Mouse (Mus musculus) ES-E14 (cell line): ENCODE data around the gene Nos1ap. TPM values are rescaled to one million over a fixed set of nuclear protein-coding genes. Genes with fewer than 3 reads are reported as not detected.

Experiments used
- DNase-seq: peaks from one replicate; pipeline ENCODE4 v3.0.0-alpha.2; 2013; ENCODE audit warnings: low read depth, low spot score
- H3K27ac ChIP-seq: 2 replicates; pipeline ENCODE4 v1.5.1; 2012; ENCODE audit warnings: low read depth, mild to moderate bottlenecking, low read length, moderate library complexity, mixed read lengths; ENCODE audit not compliant: poor library complexity, insufficient read depth, severe bottlenecking
- H3K36me3 ChIP-seq: 2 replicates; pipeline ENCODE4 v1.6.1; 2012; ENCODE audit warnings: mild to moderate bottlenecking, low read length, moderate library complexity, mixed read lengths; ENCODE audit not compliant: control insufficient read depth, poor library complexity, insufficient read depth, severe bottlenecking
- H3K4me1 ChIP-seq, 2 experiments: fragments of 150-350 bp in 1 of 2; sonication (generic) in 1 of 2; 2 replicates each; pipeline ENCODE4 v1.6.1; 2012; ENCODE audit warnings: low read length in 2 of 2, mild to moderate bottlenecking in 1 of 2, mixed read lengths in 1 of 2; ENCODE audit not compliant: control insufficient read depth in 2 of 2, insufficient read depth in 2 of 2, poor library complexity in 1 of 2
- H3K4me3 ChIP-seq, 2 experiments: fragments of 150-350 bp in 1 of 2; sonication (generic) in 1 of 2; 2 replicates each; pipeline ENCODE4 v1.5.1; 2012; ENCODE audit warnings: low read length in 2 of 2, low read depth in 1 of 2, mild to moderate bottlenecking in 1 of 2, mixed read lengths in 1 of 2; ENCODE audit not compliant: insufficient read depth in 1 of 2, poor library complexity in 1 of 2, severe bottlenecking in 1 of 2
- H3K9ac ChIP-seq: 2 replicates; pipeline ENCODE4 v1.6.1; 2012; ENCODE audit warnings: low read depth, mild to moderate bottlenecking, low read length, mixed read lengths; ENCODE audit not compliant: poor library complexity, insufficient read depth, severe bottlenecking
- H3K9me3 ChIP-seq: fragments of 150-350 bp; sonication (generic); 2 replicates; pipeline ENCODE4 v1.6.1; 2012; ENCODE audit warnings: low read depth, mild to moderate bottlenecking, low read length; ENCODE audit not compliant: control insufficient read depth, insufficient read depth
- CHD2 ChIP-seq: IDR thresholded peaks from 2 replicates; pipeline ENCODE4 v1.6.1; 2014; ENCODE audit warnings: mild to moderate bottlenecking, low read depth, low read length, inconsistent platforms
- HCFC1 ChIP-seq: IDR thresholded peaks from 2 replicates; pipeline ENCODE4 v1.6.1; 2012; ENCODE audit warnings: low read length, inconsistent platforms, borderline replicate concordance; ENCODE audit not compliant: insufficient read depth
- MAFK ChIP-seq: IDR thresholded peaks from 2 replicates; pipeline ENCODE4 v1.6.1; 2014; ENCODE audit warnings: mild to moderate bottlenecking, low read depth, low read length, inconsistent platforms; ENCODE audit not compliant: insufficient read depth
- ZC3H11A ChIP-seq: IDR thresholded peaks from 2 replicates; pipeline ENCODE4 v1.6.1; 2012; ENCODE audit warnings: low read depth, mild to moderate bottlenecking, inconsistent platforms, low read length, borderline replicate concordance
- ZNF384 ChIP-seq: IDR thresholded peaks from 2 replicates; pipeline ENCODE4 v1.6.1; 2012; ENCODE audit warnings: low read depth, low read length, inconsistent platforms
- in situ Hi-C, 2 experiments: fragments of 600-800 bp; cut with MboI; formaldehyde crosslinking; loops; one replicate each; pipeline ENCODE4 v1.15.1; 2025; ENCODE audit warnings: low sequenced_read_pairs in 2 of 2, inconsistent platforms in 1 of 2; ENCODE audit not compliant: unreplicated experiment in 2 of 2
- total RNA-seq: library from RNA; depleted of rRNA; stranded (reverse); fragments of 300-350 nt; gene quantifications from 2 replicates; pipeline ENCODE4 v1.2.3, GENCODE M21; 2012

Nos1ap gene
- total RNA-seq, 1 experiment: 0.49 TPM

DNA sequence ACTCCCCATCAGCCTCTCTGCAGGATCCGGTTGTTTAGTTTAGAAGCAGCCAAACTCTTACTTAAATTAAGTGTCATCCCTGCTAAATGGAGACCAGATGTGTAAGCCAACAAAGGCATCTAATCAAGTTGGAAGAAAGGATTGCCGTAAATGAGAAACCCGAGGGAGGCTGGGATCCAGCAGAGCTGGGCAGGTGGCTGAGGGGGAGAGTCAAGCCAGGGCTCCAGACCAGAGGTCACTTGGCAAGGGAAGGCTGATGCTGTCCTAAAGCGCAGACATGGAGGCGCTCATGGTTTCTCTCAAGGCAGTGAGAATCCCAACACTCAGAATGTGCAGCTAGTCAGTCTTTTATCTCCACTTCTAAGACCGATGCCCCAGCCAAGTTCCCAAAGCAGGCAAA, 89.8 kb downstream of the Nos1ap start:
- H3K9me3 ChIP-seq: no peaks in the 10 kb centered on the region
- no peaks in the 10 kb centered on the region for H3K36me3 ChIP-seq
- H3K9ac ChIP-seq: no peak overlapping the region
- H3K27ac ChIP-seq: no peak overlapping the region
- in situ Hi-C loops: no loop called here
- TF ChIP-seq HCFC1: no peak
- TF ChIP-seq ZNF384: no peak
- no peak for TF ChIP-seq MAFK
- TF ChIP-seq ZC3H11A: no peak
- TF ChIP-seq CHD2: no peak
- no peak overlapping the region for H3K4me3 ChIP-seq
- DNase-seq: no peak
- no peaks in the 10 kb centered on the region for H3K4me1 ChIP-seq

DNA sequence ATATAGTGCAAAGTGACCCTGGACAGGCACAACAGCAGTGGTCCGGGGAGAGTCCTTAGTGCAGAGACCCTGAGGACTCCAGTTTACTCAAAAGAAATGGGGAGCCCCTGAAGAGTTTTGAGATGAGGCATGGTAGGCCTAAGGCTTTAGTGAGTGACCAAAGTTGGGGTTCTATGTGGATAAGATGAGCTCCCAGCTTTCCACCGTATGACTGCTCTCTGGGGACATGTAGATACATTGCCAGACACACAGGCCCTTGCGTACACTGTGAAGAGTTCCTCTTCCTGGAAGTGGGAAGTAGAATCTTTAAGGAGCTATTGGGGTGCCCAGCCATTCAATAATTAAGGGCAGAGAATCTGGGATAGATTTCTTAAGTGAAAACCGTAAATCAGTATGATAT, 90.2 kb downstream of the Nos1ap start:
- no peaks in the 10 kb centered on the region for H3K36me3 ChIP-seq
- DNase-seq: no peak
- TF ChIP-seq CHD2: no peak
- no peak for TF ChIP-seq ZC3H11A
- TF ChIP-seq HCFC1: no peak
- TF ChIP-seq ZNF384: no peak
- TF ChIP-seq MAFK: no peak
- in situ Hi-C loops: no loop called here
- no peak overlapping the region for H3K27ac ChIP-seq
- no peak overlapping the region for H3K4me3 ChIP-seq
- H3K9me3 ChIP-seq: no peaks in the 10 kb centered on the region
- H3K9ac ChIP-seq: no peak overlapping the region
- H3K4me1 ChIP-seq: no peaks in the 10 kb centered on the region

DNA sequence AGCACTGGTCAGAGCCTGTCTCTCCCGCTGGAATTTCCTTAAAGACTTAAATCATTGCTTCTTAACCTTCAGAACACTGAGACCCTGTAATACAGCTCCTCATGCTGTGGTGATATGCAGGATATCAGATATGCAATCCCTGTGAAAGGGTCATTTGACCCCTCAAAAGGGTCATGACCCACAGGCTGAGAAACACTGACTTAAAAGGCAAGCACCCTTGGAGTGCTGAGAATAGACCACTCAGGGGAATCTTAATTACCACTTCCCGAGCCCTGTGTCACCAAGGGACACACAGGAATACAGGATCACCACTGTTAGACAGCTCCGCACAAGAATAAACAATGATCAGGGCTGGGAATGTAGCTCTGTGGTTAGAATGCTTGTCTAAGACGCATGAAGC, 91.0 kb downstream of the Nos1ap start:
- H3K27ac ChIP-seq: no peak overlapping the region
- no peak for DNase-seq

DNA sequence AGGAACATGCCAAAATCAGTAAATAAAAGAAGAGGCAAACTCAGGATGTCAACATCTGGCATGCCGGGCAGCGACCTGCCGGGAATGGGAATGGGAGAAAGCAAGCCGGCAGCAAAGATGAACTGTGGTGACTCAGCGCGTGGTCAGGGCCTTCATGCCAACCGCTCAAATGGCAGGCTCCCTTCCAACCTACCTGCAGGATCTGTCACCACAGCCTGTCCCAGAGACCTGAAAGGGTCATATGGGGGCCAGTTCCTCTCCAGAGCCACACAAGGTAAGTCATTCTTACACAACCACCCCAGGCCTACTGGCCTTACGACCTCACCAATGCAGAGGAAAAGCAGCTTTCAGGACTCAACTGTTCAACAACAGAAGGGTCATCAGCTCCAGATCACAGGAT, 93.4 kb downstream of the Nos1ap start:
- no peaks in the 10 kb centered on the region for H3K4me1 ChIP-seq
- no peak overlapping the region for H3K27ac ChIP-seq
- H3K36me3 ChIP-seq: no peaks in the 10 kb centered on the region
- H3K9ac ChIP-seq: no peak overlapping the region
- in situ Hi-C loops: no loop called here
- H3K9me3 ChIP-seq: no peaks in the 10 kb centered on the region
- no peak for DNase-seq
- H3K4me3 ChIP-seq: no peak overlapping the region
- TF ChIP-seq ZNF384: no peak
- TF ChIP-seq CHD2: no peak
- TF ChIP-seq ZC3H11A: no peak
- no peak for TF ChIP-seq MAFK
- no peak for TF ChIP-seq HCFC1

More for the DNA sequence above, 91.0 kb downstream of the Nos1ap start:
- no peak overlapping the region for H3K9ac ChIP-seq
- no peaks in the 10 kb centered on the region for H3K9me3 ChIP-seq
- TF ChIP-seq ZNF384: no peak
- in situ Hi-C loops: no loop called here
- no peak overlapping the region for H3K4me3 ChIP-seq
- no peaks in the 10 kb centered on the region for H3K36me3 ChIP-seq
- H3K4me1 ChIP-seq: no peaks in the 10 kb centered on the region

DNA sequence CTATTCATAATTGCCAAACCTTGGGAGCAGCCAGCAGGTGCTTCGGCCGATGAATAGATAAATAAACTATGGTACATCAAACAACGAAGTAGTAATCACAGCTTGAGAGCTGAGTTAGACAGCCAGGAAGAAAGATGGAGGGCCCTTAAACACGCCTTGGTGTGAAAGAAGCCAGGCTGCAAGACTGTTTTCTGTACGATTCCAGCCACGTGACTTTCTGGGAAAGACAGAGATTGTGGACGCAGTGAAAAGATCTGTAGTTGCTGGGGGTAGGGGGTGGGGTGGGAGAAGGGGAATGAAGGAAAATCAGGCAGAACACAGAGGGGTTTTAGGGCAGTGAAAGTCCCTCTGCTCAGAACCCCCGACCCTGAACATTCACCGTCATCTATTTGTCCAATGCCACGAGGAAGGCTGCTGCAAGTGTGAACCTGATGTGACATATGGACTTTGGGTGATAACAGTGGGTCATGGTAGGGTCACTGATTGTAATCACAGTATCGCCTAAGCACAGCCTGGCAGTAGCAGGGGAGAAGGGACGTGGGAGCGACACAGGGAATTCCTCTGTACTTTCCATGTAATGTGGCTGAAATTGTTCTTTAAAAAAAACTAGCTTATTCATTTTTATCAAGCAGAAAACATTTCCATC, 94.0 kb downstream of the Nos1ap start:
- Histone ChIP-seq H3K27ac (no peak overlapping the region), H3K4me1 (no peaks in the 10 kb centered on the region), H3K36me3 (no peaks in the 10 kb centered on the region), H3K9me3 (no peaks in the 10 kb centered on the region), H3K4me3 (no peak overlapping the region), H3K9ac (no peak overlapping the region)
- in situ Hi-C loops: no loop called here
- DNase-seq: no peak
- no peak for TF ChIP-seq MAFK
- TF ChIP-seq ZNF384: no peak
